Mouse (Mus musculus) forebrain, embryonic 10.5 days (tissue): ENCODE measurements around the gene Dspp. TPM values are rescaled to one million over a fixed set of nuclear protein-coding genes. Genes with fewer than 3 reads are reported as not detected.
A peak's percentile ranks its signal among the peaks of the same experiment; 100 is the strongest.

ENCODE experiments used
- DNase-seq: peaks from one replicate; pipeline ENCODE4 v3.0.0-alpha.2; 2017; ENCODE audit warnings: low spot score; ENCODE audit errors: extremely low spot score
- H3K27ac ChIP-seq: fragments of 300-500 bp; sonication (generic); 2 replicates; pipeline ENCODE4 v1.5.1; 2016; ENCODE audit warnings: mild to moderate bottlenecking
- H3K27me3 ChIP-seq: fragments of 300-500 bp; sonication (generic); 2 replicates; pipeline ENCODE4 v1.6.1; 2016; ENCODE audit warnings: mild to moderate bottlenecking; ENCODE audit not compliant: poor library complexity, severe bottlenecking
- H3K36me3 ChIP-seq: fragments of 300-500 bp; sonication (generic); replicated peaks from 2 replicates; pipeline ENCODE4 v1.6.1; 2016; ENCODE audit warnings: mild to moderate bottlenecking, moderate library complexity
- H3K4me1 ChIP-seq: fragments of 300-500 bp; sonication (generic); 2 replicates; pipeline ENCODE4 v1.6.1; 2016
- H3K4me3 ChIP-seq: fragments of 300-500 bp; sonication (generic); 2 replicates; pipeline ENCODE4 v1.5.1; 2016; ENCODE audit warnings: mild to moderate bottlenecking, moderate library complexity
- H3K9me3 ChIP-seq: fragments of 300-500 bp; sonication (generic); 2 replicates; pipeline ENCODE4 v1.6.1; 2016; ENCODE audit warnings: mild to moderate bottlenecking, moderate library complexity
- WGBS: fragments of 180-500 bp; shearing (Covaris S2); methylation state at CpG from one replicate; pipeline ENCODE4 v1.1.7; 2016; 5-methylcytosine and 5-hydroxymethylcytosine counted together
- polyA plus RNA-seq: library from polyadenylated mRNA; unstranded; fragments of >200 nt; fragmentation: Nextera tagmentation; extraction: Ambion mirVana; gene quantifications from 2 replicates; pipeline ENCODE4 v1.2.1, GENCODE M21; 2016

The Dspp gene
- not detected in 2 replicates for polyA plus RNA-seq

DNA sequence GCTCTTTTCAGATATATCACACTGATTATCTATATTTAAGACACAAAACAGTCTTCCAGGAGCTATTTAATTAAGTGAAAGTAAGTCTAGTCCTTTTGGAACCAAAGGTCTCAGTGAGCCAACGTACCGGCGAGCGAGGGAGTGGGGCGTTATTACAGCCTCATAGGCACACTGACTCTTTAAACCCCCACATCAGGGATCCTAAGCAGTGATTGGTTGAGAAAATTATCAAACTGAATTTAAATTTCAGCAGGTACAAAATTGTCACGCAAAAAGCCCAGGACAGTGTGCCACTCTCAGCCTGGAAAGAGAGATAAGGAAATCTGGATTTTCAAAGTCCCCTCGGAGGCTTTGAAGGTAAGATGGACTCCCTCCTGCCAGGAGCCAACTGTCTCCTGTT, at the start of gene Dspp:
Gene Dspp, plus strand, starts transcription at position 301 of the 400 bp plus-strand sequence.
- 91% methylated on average over 7 of the region's 7 CpGs for WGBS
- no peak for DNase-seq
- H3K36me3 ChIP-seq, result no peaks in the 10 kb centered on the region

GRCm38 (mm10) chr5:104124016-104124658, 46.4 kb upstream of the Dspp start:
- H3K27ac ChIP-seq, result no peak overlapping the region
- no peak for DNase-seq
- H3K36me3 ChIP-seq, result no peaks in the 10 kb centered on the region
- H3K4me1 ChIP-seq, result peaks cover 7% of the 10 kb centered on the region
- no peak overlapping the region for H3K4me3 ChIP-seq
- 92% methylated on average over 6 of the region's 6 CpGs for WGBS
- H3K9me3 ChIP-seq, result no peaks in the 10 kb centered on the region
- no peaks in the 10 kb centered on the region for H3K27me3 ChIP-seq

More for the DNA sequence above, at the start of gene Dspp:
- no peak within 1 kb of the TSS for H3K27ac ChIP-seq
- no peaks in the 10 kb centered on the region for H3K9me3 ChIP-seq
- H3K4me1 ChIP-seq, result no peaks in the 10 kb centered on the region
- no peak within 1 kb of the TSS for H3K4me3 ChIP-seq
- H3K27me3 ChIP-seq, result no peaks in the 10 kb centered on the region

GRCm38 (mm10) chr5:104126561-104127320, 43.8 kb upstream of the Dspp start:
- Histone ChIP-seq H3K9me3 (no peaks in the 10 kb centered on the region), H3K4me3 (no peak overlapping the region)

GRCm38 (mm10) chr5:104127351-104127750, 43.2 kb upstream of the Dspp start:
- DNase-seq, result no peak
- no peak overlapping the region for H3K4me3 ChIP-seq
- H3K9me3 ChIP-seq, result no peaks in the 10 kb centered on the region
- no peaks in the 10 kb centered on the region for H3K27me3 ChIP-seq
- WGBS, result 86% methylated on average over 1 of the region's 1 CpGs
- peaks cover 7% of the 10 kb centered on the region for H3K4me1 ChIP-seq
- no peak overlapping the region for H3K27ac ChIP-seq
- no peaks in the 10 kb centered on the region for H3K36me3 ChIP-seq

More at GRCm38 (mm10) chr5:104126561-104127320, 43.8 kb upstream of the Dspp start:
- no peak for DNase-seq
- Histone ChIP-seq H3K36me3 (no peaks in the 10 kb centered on the region), H3K27me3 (no peaks in the 10 kb centered on the region), H3K4me1 (peaks cover 7% of the 10 kb centered on the region), H3K27ac (no peak overlapping the region)
- WGBS, result 92% methylated on average over 12 of the region's 12 CpGs

GRCm38 (mm10) chr5:104128281-104129031, 42.1 kb upstream of the Dspp start:
- Histone ChIP-seq H3K4me1 (peaks cover 7% of the 10 kb centered on the region), H3K27me3 (no peaks in the 10 kb centered on the region), H3K27ac (peak overlapping the region; percentile 48), H3K36me3 (no peaks in the 10 kb centered on the region), H3K9me3 (no peaks in the 10 kb centered on the region), H3K4me3 (no peak overlapping the region)
- no peak for DNase-seq
- WGBS, result 68% methylated on average over 12 of the region's 12 CpGs

GRCm38 (mm10) chr5:104130891-104131290, 39.6 kb upstream of the Dspp start:
- H3K9me3 ChIP-seq, result no peaks in the 10 kb centered on the region
- no peaks in the 10 kb centered on the region for H3K36me3 ChIP-seq
- H3K4me3 ChIP-seq, result no peak overlapping the region
- 88% methylated on average over 4 of the region's 4 CpGs for WGBS
- peaks cover 7% of the 10 kb centered on the region for H3K4me1 ChIP-seq
- H3K27me3 ChIP-seq, result no peaks in the 10 kb centered on the region
- no peak for DNase-seq
- H3K27ac ChIP-seq, result no peak overlapping the region

DNA sequence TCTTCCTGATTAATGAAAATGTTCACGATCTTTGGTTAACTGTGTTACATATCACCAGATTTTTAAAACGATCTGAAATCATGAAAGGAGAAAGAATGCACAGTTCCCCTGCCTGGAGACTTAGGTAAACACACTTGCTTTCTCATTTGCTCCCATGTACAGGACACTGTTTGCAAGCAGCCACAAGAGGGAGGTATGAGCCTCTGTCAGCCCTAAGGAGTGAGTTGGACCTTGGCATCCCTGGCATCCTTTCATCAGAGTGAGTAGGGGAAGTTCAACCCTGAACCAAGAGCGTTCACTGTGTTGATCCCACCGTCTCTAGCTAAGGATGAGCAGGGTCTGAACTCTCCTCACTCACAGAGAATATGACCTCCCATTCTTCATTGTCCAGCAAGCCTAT, 39.0 kb upstream of the Dspp start:
- no peak overlapping the region for H3K4me3 ChIP-seq
- no peaks in the 10 kb centered on the region for H3K9me3 ChIP-seq
- no peaks in the 10 kb centered on the region for H3K36me3 ChIP-seq
- no peak for DNase-seq
- no peaks in the 10 kb centered on the region for H3K27me3 ChIP-seq
- no peak overlapping the region for H3K27ac ChIP-seq
- WGBS, result 76% methylated on average over 4 of the region's 4 CpGs
- H3K4me1 ChIP-seq, result peaks cover 7% of the 10 kb centered on the region

GRCm38 (mm10) chr5:104133752-104134151, 36.8 kb upstream of the Dspp start:
- Histone ChIP-seq H3K36me3 (no peaks in the 10 kb centered on the region), H3K9me3 (no peaks in the 10 kb centered on the region), H3K4me1 (peaks cover 3% of the 10 kb centered on the region), H3K27ac (no peak overlapping the region), H3K4me3 (no peak overlapping the region), H3K27me3 (no peaks in the 10 kb centered on the region)
- WGBS, result 83% methylated on average over 4 of the region's 4 CpGs
- no peak for DNase-seq

DNA sequence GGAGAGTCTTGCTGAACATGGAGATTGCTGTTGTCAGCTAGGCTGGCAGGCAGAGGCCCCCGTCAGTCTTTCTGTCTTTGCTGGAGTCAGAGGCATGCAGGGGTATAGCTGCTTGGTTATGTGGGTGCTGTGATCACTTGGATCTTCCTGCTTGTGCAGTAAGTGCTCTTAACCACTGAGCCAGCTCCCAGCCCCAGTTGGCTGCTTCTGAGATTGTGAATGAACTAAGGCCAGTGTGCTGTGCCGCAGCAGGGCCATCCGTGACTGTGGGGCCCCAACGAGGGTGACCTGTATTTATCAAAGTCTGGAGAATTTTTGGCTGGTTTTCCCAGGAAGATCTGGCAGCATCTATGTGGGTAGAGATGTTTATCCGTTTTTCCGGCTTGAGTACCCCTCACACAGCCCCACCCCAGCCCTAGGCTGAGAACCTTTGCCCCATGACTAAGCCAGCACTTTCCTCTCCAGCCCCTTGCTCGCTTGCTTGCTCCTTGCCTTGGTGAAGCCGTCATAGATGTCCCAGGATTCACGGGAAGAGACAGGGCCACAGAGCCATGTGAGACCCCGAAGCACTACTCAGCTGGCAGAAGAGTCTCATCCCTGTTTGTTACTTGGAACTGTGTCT, 32.5 kb upstream of the Dspp start:
- DNase-seq, result no peak
- no peaks in the 10 kb centered on the region for H3K4me1 ChIP-seq
- H3K27me3 ChIP-seq, result no peaks in the 10 kb centered on the region
- no peak overlapping the region for H3K27ac ChIP-seq
- H3K9me3 ChIP-seq, result no peaks in the 10 kb centered on the region
- no peak overlapping the region for H3K4me3 ChIP-seq
- WGBS, result 82% methylated on average over 10 of the region's 10 CpGs
- no peaks in the 10 kb centered on the region for H3K36me3 ChIP-seq

DNA sequence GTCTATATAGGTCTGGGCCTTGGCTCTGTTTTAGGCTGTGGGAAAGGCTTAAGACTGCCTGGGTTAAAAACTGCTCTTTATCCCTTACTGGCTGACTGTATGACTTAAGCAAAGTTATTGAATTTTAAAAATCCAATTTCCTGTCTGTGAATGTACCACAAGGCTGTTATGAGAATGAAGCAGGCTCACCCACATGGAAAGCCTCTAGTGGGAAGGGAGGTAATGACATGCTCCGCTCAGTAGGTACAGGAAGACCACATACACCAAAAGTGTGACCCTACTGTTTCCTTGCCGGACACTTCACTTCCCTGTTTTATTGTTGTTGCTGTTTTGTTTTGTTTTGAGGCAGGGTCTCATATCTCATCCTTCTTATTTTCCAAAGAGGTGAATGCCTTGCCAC, 29.4 kb upstream of the Dspp start:
- Histone ChIP-seq H3K27ac (no peak overlapping the region), H3K4me3 (no peak overlapping the region), H3K36me3 (no peaks in the 10 kb centered on the region), H3K4me1 (no peaks in the 10 kb centered on the region), H3K27me3 (no peaks in the 10 kb centered on the region), H3K9me3 (no peaks in the 10 kb centered on the region)
- 88% methylated on average over 2 of the region's 2 CpGs for WGBS
- DNase-seq, result no peak

GRCm38 (mm10) chr5:104144057-104144456, 26.5 kb upstream of the Dspp start:
- Histone ChIP-seq H3K4me3 (no peak overlapping the region), H3K27me3 (no peaks in the 10 kb centered on the region), H3K36me3 (no peaks in the 10 kb centered on the region), H3K4me1 (no peaks in the 10 kb centered on the region), H3K9me3 (no peaks in the 10 kb centered on the region), H3K27ac (no peak overlapping the region)
- WGBS, result 90% methylated on average over 4 of the region's 4 CpGs
- no peak for DNase-seq

DNA sequence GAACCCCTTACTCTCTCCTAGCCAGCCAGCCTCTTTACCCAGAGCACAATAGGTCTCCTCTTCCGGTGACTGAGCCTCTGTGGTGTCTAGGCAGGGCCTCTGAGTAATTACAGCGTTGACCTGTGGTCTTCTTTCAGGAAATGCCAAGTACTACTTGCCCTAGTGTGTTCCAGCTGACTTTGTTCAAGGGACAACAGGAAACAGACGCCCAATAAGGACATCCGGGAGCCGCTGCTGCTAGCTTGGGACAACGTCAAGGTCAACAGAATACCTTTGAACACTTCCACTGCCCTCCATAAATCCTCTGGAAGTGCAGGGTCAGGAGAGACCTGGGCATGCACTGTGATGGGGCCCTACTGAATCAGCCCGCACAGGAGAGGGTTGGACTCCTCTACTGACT, 21.2 kb upstream of the Dspp start:
- Histone ChIP-seq H3K4me1 (no peaks in the 10 kb centered on the region), H3K27ac (no peak overlapping the region), H3K36me3 (no peaks in the 10 kb centered on the region), H3K9me3 (no peaks in the 10 kb centered on the region), H3K27me3 (no peaks in the 10 kb centered on the region), H3K4me3 (no peak overlapping the region)
- DNase-seq, result no peak
- WGBS, result 75% methylated on average over 7 of the region's 7 CpGs
